Mouse (Mus musculus) left cerebral cortex, postnatal 14 days (tissue): ENCODE results near the gene Chmp3. TPM values are rescaled to one million over a fixed set of nuclear protein-coding genes. Genes with fewer than 3 reads are reported as not detected.

ENCODE experiments used
- DNase-seq, 2 experiments: peaks; one replicate each; pipeline ENCODE4 v3.0.0; 2021 to 2022; ENCODE audit warnings: low spot score in 2 of 2, mixed read lengths in 1 of 2
- intact Hi-C: fragments of 180-260 bp; cut with DNase I; formaldehyde crosslinking; loops from one replicate; pipeline ENCODE4 v1.15.1; 2025
- long read RNA-seq, 2 experiments: library from polyadenylated mRNA; stranded (forward); transcript quantifications; one replicate each; pipeline ENCODE4 v2.0.0; 2021
- total RNA-seq, 2 experiments: library from RNA; stranded (reverse); gene quantifications; 2 replicates each; pipeline ENCODE4 v1.2.3; 2021

The Chmp3 gene
- total RNA-seq = 10 to 100 TPM; 77.6 to 83.3 TPM
- long read RNA-seq, experiment 1, transcript Chmp3-201 (6 exons, 2,654 nt) = major isoform, 73 of 96 reads
- long read RNA-seq, experiment 1, transcript Chmp3-202 (7 exons, 998 nt) = minor isoform, 6 of 96 reads
- long read RNA-seq, experiment 1, partial matches to known transcripts = 2 of 96 reads
- long read RNA-seq, experiment 1, other reads (novel, unspliced or antisense) = 15 of 96 reads
- long read RNA-seq, experiment 2, transcript Chmp3-201 (6 exons, 2,654 nt) = major isoform, 46 of 66 reads
- long read RNA-seq, experiment 2, partial matches to known transcripts = 2 of 66 reads
- long read RNA-seq, experiment 2, other reads (novel, unspliced or antisense) = 16 of 66 reads

DNA sequence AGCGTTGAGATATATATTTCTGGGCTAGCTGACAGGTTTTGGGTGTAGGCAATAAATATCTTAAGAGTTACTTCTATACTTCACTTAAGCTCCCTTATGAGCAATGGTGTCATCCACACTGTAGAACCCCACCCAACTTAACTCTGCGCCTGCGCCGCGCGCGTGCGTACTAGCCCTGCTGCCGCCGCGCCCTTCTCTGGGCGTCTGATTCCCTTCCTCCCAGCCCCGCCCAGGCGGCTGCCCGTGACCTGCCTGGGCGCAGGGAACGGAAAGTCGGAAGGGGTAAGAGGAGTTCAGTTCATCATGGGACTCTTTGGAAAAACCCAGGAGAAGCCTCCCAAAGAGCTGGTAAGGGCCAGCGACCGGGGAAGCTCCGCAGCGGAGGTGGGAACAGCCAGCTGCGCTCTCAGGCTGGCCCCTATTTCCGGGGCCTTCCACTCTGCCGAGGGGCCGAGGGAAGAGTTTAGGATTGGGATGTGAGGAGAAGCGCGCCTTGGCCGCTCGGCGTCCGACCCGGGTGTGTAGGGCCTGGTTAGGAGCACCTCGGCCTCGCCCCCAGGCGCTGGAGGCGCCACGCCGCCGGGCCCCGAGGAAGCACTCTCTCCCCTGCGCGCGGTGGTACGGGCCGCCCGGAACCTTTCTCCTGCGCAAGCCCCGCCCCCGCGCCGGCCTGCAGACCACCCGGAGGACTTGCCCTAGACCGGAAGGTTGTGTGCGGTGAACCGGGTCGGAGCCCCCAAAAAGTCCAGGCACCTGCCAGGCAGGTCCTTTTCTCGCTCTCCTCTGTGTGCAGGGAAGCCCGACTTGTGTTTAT lies at the start of gene Chmp3:
Gene Chmp3 (plus strand): TSS at position 112 of the 814 bp plus-strand sequence.
- peak; percentile 96 for DNase-seq
- intact Hi-C loops = loop anchor here (2.0 kb wide), 1 partner anchor 49 kb away; no protein-coding TSS in a partner anchor

DNA sequence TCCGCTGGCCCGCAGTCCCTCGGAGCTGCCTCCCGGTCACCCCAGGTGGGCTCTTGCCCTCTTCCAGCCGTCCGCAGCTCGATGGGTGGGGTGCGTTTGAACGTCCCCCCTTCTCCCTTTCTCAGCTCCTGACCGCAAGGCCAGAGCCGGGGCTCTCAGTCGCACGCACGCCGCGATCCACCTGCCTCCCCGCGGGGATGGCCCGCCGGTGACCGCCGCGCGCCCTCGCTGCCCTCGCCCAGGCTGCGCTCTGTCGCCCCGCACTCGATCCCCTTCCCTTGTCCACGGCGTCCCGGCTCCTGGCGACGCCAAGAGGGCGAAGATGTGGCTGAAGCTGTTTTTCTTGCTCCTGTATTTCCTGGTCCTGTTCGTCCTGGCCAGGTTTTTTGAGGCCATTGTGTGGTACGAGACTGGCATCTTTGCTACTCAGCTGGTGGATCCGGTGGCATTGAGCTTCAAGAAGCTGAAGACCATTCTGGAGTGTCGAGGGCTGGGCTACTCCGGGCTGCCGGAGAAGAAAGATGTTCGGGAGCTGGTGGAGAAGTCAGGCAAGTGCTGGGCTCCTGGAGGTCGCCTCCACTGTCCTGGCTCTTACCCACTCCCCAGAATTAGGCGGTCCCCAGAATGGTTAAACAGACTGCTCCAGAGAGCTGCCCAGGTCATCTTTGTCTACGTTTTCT lies 49.1 kb upstream of the Chmp3 start:
- intact Hi-C loops = loop anchor here (1.0 to 2.0 kb wide), 2 partner anchors 48 to 54 kb away; partner anchors contain the start of genes Chmp3 and Rmnd5a

DNA sequence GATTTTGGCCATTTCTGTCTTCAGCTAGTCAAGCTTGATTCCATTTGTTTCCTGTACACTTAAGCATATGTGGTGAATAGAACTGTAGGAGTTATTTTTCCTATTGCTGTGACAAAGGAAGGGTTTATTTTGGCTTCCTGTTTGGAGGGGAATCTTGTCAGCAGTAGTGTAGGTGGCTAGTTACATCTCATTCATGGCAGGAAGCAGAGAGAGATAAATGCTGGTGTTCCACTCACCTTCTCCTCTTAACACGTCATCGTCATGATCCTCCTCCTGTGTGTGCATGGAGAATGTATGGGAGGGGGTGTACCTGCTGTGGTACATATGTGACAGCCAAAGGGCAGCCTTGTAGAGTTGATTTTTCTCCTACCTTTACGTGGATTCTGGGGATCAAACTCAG lies 43.0 kb upstream of the Chmp3 start:
- intact Hi-C loops = no loop called here

More for the DNA sequence above, 49.1 kb upstream of the Chmp3 start:
- DNase-seq = peak; percentile 31 to 39

DNA sequence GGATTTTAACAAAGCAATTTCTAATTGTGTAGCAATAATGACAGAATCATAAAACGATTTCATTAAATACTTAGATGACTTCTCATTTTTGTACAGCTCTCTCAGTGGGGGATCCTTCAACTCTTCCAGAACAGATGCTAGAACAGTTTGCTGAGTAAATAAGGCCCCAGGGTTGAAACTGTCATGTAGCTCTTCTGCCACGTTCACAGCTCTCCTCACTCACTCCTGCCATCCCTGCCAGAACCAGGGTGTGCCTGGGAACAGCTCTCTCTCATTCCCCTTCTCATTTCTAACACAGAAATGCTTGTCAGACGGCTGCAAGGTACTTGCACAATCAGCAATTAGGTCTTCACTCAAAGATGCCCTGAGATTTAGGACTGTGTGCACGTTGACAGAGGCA lies 40.6 kb upstream of the Chmp3 start:
- intact Hi-C loops = no loop called here
- no peak for DNase-seq

More for the DNA sequence above, 43.0 kb upstream of the Chmp3 start:
- DNase-seq = no peak

DNA sequence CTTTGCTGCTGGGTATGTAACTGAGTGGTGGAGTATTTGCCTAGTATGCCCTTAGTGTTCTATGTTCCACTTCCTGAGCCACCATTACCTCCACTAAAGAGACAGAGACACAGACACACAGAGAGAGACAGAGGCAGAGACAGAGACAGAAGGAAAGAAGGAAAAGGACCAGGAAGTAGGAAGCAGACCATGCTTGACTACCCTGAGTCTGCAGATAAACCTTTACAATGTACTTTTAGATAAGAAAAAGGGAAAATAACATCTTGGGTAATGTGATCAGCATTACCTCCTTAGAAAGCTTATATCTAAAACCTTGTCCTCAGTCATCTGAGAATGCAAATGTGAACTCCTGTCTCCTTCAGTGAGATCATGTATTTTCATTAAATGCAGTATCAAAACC lies 39.9 kb upstream of the Chmp3 start:
- intact Hi-C loops = no loop called here
- DNase-seq = no peak

DNA sequence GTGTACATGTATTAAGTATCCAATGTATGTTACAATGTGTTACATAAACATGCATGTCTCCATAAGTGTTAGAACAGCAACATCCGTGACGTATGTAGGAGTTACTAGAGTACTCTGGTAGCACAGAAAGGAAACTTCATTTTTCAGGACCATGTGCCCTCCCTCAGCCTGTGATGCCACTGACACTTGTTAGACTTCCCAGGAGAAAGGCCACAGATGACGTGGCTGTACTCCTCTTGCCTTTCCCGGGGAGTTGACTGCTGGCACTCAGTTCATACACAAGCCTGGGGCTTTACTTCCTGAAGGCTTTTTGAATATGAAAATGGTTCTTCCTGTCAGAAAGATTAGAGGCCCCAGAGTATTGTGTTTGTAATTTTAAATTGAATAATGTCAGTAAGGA lies 39.5 kb upstream of the Chmp3 start:
- no peak for DNase-seq

DNA sequence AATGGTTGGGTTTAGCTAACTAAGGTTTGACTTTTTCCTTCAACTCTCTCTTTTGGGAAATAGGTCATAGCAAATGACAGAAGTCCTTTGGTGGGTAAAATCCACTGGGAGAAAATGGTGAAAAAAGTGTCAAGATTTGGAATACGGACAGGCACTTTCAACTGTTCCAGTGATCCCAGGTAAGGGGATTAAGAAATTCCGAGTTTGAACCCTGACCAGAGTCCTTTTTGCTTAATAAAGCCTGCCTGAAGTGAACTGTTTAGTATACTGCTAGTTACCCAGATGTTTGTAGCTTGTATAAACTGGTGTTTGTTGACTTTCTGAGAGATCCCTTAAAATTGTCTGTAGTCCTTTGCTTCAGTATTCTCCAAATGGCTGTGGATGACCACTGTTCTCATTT lies 37.9 kb upstream of the Chmp3 start:
- intact Hi-C loops = no loop called here
- no peak for DNase-seq

More for the DNA sequence above, 39.5 kb upstream of the Chmp3 start:
- intact Hi-C loops = no loop called here

DNA sequence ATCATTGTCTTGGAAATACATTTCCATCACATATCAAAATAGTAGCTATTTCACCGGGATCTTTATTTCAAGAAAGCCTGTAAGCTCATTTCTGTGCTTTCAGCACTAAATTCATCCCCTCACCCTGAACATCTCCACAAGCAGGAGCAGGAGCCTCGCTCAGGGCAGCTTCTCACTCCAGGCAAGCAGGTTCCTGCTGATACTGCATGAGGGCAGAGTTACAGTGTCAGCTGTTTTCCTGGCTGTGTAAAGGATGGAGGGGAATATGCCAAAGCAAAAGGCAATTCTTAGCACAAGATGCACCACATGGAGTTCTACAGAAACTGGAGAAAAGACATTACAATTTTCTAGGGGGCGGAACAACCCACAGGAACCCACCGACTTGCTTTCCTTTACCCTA lies 24.1 kb upstream of the Chmp3 start:
- DNase-seq = no peak
- intact Hi-C loops = no loop called here

DNA sequence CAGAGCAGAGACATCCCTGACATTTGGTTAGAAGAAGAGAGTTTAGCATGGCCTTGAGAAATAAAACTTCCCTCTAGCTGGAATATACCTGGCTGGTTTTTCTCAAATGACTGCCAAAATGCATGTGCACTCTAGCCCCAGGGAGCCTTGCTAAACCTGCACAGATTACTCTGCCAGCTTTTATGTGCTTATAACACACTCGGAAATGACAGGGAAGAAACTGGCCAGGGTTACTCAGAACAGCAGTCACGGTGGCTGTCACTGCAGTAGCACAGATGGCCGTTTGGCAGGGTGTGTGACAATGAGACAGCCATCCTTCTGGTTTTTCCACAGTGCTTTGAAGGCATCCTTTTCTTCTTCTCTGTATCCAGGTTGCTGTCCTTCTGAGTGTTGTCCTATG lies 18.0 kb upstream of the Chmp3 start:
- peak; percentile 24 to 35 for DNase-seq
- intact Hi-C loops = no loop called here

DNA sequence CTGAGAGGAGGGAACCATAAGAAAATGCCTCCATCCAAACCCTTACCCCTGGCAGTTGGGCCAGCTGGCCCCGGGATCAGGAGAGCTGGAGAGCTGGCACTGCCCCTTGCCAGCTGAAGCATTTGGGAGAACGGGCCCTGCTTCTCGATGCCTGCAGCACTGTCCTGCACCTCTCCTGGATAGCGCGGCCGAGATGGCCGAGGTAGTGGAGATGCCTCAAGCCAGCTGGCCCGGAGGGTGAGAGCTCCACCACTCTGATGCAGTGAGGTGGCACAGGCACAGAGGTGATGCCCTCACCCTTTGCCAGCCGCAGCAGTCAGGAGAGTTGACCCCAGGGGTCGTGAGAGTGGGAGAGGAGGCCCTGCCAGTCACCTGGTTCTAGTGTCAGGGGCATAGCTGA lies 16.5 kb upstream of the Chmp3 start:
- intact Hi-C loops = no loop called here
- no peak for DNase-seq

DNA sequence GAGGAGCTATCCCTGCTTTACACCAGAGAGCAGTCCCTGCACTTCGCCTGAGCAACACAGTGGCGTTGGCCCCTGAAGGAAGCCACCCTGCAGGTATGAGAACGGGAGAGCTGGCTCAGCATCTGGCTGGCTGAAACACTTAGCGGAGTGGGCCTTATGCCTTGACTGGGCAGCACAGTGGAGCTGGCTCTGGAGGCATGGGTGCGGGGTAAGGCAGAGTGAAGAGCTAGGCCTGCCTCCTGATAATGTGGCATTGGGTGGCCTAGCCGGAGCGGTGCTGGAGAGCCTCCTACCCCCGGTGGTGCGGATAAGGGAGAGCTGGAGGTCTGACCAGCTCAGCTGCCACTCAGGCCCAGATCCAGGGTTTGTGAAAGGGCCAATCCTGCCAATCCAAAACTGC lies 15.8 kb upstream of the Chmp3 start:
- intact Hi-C loops = no loop called here
- no peak for DNase-seq

DNA sequence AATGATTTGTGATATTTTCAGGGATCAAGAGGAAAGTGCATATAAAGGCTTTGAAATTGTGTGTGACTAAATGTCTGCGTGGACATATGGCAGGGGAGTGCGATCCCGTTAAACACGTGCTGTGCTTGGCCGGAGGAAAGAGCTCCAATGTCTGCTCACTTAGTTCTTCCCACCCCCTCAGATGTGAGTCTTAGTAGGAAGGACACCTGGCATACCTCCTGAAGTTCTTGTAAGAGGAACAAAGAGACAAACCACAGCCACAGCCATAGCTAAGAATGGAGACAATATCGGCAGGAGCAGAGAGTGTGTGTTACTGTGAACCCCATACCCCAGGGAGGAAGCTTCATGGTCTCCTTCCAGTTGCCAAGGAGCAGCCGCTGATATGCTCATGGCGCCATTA lies 13.4 kb upstream of the Chmp3 start:
- intact Hi-C loops = no loop called here
- DNase-seq = no peak

DNA sequence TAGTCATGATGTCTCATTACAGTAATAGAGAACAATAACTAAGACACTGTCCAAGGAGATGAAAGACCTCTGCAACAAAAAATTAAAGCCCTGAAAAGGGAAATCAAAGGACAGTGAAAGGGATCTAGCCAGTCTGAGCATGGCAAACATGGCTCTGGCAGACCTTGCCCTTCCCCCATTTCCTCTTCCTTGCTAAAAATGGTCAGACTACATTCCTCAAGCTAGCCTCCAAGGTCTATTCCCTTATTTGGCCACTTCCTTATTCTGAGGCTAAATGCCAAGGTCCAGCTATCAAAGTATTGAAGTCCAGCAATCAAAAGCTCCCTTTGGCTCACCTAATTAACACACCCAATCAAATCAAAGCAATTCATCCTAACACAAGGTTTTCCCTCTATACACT lies 6.3 kb upstream of the Chmp3 start:
- intact Hi-C loops = no loop called here
- peak in 1 of 2 experiments; percentile 45 for DNase-seq

DNA sequence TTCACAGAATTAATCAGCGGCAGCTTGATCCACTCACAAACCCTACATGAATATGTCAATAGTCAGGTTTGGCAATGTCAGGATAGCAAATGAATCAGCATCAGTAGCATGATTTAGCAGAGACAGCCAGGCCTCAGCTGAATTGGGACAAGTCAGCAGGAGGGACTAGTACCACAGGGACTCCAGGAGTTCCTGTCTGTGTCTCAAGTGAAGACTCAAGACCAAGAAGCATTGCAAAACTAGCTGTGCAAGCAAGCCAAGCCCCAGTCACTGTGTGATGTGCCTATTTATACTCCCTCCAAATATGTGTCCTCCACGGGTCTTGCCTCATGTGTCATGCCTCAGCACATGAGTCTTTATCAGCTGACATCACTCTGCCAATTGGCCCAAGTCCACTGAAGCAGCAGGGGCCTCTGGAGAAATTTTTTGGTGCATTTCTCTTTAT lies 11.9 kb downstream of the Chmp3 start:
- no peak for DNase-seq
- intact Hi-C loops = no loop called here

DNA sequence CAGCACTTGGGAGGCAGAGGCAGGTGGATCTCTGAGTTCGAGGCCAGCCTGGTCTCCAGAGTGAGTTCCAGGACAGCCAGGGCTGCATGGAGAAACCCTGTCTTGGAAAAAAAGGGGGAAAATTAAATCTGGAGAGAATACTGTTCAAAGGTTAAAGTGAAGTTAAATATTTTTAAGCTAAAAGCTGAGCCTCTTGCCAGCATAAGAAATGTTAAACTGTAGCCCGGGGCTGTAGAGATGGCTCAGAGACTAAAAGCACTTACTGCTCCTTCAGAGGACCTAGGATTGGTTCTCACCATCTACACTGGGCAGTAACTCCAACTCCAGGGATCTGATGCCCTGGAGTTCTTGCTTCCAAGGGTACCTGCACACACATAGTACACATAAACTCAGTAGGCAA lies 13.2 kb downstream of the Chmp3 start:
- intact Hi-C loops = no loop called here

DNA sequence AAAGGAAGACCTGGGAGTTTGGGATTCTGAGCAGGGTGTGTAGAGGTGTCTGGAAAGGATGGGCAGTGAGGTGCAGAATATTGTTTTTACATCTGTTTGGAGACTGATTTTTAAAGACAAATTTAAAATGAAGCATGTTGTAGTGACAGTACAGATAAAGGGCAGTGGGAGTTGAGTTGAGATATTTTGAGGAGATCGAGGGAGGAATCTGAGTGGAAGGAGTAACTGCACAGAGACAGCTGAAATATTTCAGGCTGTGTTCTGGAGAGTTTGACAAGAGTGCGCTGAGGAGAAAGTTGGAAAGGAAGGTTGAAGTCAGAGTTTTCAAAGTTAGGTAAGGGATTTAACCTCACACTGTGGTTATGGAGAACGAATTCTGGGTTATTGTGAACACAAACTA lies 25.0 kb downstream of the Chmp3 start:
- intact Hi-C loops = no loop called here
- DNase-seq = peak in 1 of 2 experiments; percentile 15

More for the DNA sequence above, 13.2 kb downstream of the Chmp3 start:
- DNase-seq = no peak

DNA sequence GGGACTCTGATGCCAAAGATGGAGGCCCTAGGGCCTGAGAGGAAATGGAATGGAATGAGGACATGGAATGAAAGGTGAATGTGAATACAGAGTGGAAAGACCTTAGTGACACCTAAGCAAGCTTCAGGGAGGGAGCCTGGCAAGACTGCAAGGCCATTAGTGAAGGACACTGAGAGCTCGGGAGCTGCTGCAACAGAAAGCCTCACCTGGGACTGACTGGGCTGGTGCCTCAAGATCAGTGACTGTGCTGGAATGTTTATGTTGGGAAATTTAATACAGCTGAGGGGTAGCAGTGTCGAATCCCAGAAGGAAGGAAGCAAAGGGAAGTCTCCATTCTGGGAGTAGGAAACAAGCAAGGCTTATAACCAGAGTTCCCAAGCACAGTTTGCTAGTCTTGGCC lies 25.4 kb downstream of the Chmp3 start:
- intact Hi-C loops = no loop called here
- no peak for DNase-seq

DNA sequence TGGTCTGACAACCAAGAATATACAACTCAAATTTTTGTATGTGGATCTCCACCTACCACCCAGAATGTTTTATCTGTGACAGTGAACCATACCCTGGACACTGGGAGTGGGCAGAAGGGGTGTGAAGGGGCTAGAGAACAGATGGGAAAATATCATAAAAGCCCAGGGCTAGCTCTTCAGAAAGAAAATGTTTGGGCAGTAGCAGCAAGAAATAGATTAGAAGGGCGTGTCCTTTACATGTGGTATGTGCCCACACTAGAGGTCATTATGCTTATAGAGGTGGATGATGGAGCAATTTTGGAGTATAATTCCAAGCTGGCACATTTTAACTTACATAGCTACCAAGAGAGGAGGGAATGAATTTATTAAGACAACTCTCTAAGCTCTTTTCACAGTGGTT lies 31.8 kb downstream of the Chmp3 start:
- DNase-seq = no peak
- intact Hi-C loops = no loop called here

DNA sequence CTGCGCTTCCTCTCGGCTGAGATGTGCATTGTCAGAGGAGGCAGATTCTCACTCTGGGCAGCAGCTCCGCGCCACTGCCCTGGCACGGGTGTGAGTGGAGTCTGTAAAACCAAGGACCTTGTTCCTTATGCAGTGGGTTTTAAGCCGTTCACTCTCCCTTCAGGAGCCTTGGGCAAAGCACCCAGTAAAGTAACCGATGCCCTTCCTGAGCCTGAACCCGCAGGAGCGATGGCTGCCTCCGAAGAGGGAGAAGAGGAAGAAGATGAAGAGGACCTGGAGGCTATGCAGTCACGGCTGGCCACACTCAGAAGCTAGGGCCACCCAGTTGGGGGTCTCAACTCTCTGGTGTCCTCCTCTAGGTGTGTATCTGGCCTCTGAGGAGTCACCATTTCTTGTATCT lies 35.9 kb downstream of the Chmp3 start:
- no peak for DNase-seq
- intact Hi-C loops = no loop called here

DNA sequence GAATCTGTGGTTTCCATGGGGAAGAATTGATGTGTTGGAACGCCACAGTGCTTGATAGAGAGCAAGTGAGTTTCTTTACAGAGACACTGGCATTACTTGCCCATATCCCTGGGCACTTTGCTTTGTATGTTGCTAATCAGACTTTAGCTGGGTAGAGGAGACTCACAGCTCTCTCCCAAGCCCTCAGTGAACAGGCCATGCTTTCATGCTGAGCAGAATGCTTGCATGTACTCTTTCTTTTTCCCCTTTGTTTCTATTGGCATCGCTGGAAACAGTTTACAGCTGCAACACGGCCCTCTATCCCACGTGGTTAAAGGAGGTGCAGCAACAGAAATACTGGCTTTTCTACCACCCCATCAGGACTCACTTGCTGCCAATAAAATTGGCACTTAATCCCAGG lies 39.6 kb downstream of the Chmp3 start:
- DNase-seq = no peak

More for the DNA sequence above, 39.6 kb downstream of the Chmp3 start:
- intact Hi-C loops = no loop called here
